Mouse (Mus musculus): ENCODE data around the gene She.

She gene

GRCm38 (mm10) chr3:89882556-89883181 is 51.5 kb downstream of the She start:
- DNase-seq (ENCODE audit: low read depth, low spot score): peak; percentile 86

GRCm38 (mm10) chr3:89883582-89884041 is 52.4 kb downstream of the She start:
- DNase-seq (ENCODE audit: low read depth, low spot score): peak; percentile 48

GRCm38 (mm10) chr3:89885766-89886165 is 54.6 kb downstream of the She start:
- DNase-seq (ENCODE audit: low read depth, low spot score): no peak

GRCm38 (mm10) chr3:89887582-89888230 is 56.5 kb downstream of the She start:
- DNase-seq (ENCODE audit: low read depth, low spot score): no peak

GRCm38 (mm10) chr3:89889841-89890430 is 58.8 kb downstream of the She start:
- no peak for DNase-seq (ENCODE audit: low read depth, low spot score)

- DNase-seq (ENCODE audit: low read depth, low spot score): no peak
Observed at GRCm38 (mm10) chr3:89891696-89892095, 60.5 kb downstream of the She start.

GRCm38 (mm10) chr3:89892517-89893106 is 61.4 kb downstream of the She start:
- DNase-seq (ENCODE audit: low read depth, low spot score): no peak

GRCm38 (mm10) chr3:89896571-89896970 is 65.4 kb downstream of the She start:
- DNase-seq (ENCODE audit: low read depth, low spot score): no peak

GRCm38 (mm10) chr3:89897204-89897796 is 66.1 kb downstream of the She start:
- DNase-seq (ENCODE audit: low read depth, low spot score): no peak

GRCm38 (mm10) chr3:89898011-89898410 is 66.8 kb downstream of the She start:
- no peak for DNase-seq (ENCODE audit: low read depth, low spot score)

GRCm38 (mm10) chr3:89898870-89899510 is 67.8 kb downstream of the She start:
- DNase-seq (ENCODE audit: low read depth, low spot score): no peak

GRCm38 (mm10) chr3:89899511-89899908 is 68.3 kb downstream of the She start:
- DNase-seq (ENCODE audit: low read depth, low spot score): no peak

GRCm38 (mm10) chr3:89907846-89908245 is 76.7 kb downstream of the She start:
- DNase-seq (ENCODE audit: low read depth, low spot score): no peak
